Mouse (Mus musculus) limb, embryonic 12.5 days (tissue): ENCODE data around the gene Gna12. TPM values are rescaled to one million over a fixed set of nuclear protein-coding genes. Genes with fewer than 3 reads are reported as not detected.

ENCODE experiments used
- ATAC-seq: fragments of 200-750 bp; cut with Nextera tagmentation; 2 replicates; pipeline ENCODE4 v1.8.0; 2017; ENCODE audit warnings: low read depth, moderate TSS enrichment; ENCODE audit not compliant: insufficient number of reproducible peaks, insufficient read depth, low FRiP score, low TSS enrichment
- H3K27ac ChIP-seq: fragments of 300-500 bp; sonication (generic); 2 replicates; pipeline ENCODE4 v1.5.1; 2016; ENCODE audit warnings: mild to moderate bottlenecking, moderate library complexity
- H3K27me3 ChIP-seq: fragments of 300-500 bp; sonication (generic); 2 replicates; pipeline ENCODE4 v1.6.1; 2016; ENCODE audit warnings: mild to moderate bottlenecking, moderate library complexity
- H3K36me3 ChIP-seq: fragments of 300-500 bp; sonication (generic); 2 replicates; pipeline ENCODE4 v1.6.1; 2016; ENCODE audit warnings: mild to moderate bottlenecking, moderate library complexity
- H3K4me1 ChIP-seq: fragments of 300-500 bp; sonication (generic); replicated peaks from 2 replicates; pipeline ENCODE4 v1.6.1; 2016
- H3K4me2 ChIP-seq: fragments of 300-500 bp; sonication (generic); 2 replicates; pipeline ENCODE4 v1.6.1; 2016; ENCODE audit warnings: mild to moderate bottlenecking, moderate library complexity
- H3K4me3 ChIP-seq: fragments of 300-500 bp; sonication (generic); replicated peaks from 2 replicates; pipeline ENCODE4 v1.5.1; 2016; ENCODE audit warnings: mild to moderate bottlenecking
- H3K9ac ChIP-seq: fragments of 300-500 bp; sonication (generic); replicated peaks from 2 replicates; pipeline ENCODE4 v1.6.1; 2016; ENCODE audit warnings: mild to moderate bottlenecking, moderate library complexity
- H3K9me3 ChIP-seq: fragments of 300-500 bp; sonication (generic); 2 replicates; pipeline ENCODE4 v1.6.1; 2016; ENCODE audit warnings: mild to moderate bottlenecking, moderate library complexity
- WGBS: fragments of 180-500 bp; shearing (Covaris S2); methylation state at CpG from one replicate; pipeline ENCODE4 v1.1.7; 2016; 5-methylcytosine and 5-hydroxymethylcytosine counted together
- polyA plus RNA-seq: library from polyadenylated mRNA; unstranded; fragments of >200 nt; fragmentation: Nextera tagmentation; extraction: Ambion mirVana; gene quantifications from 2 replicates; pipeline ENCODE4 v1.2.1, GENCODE M21; 2016

Gene Gna12
- polyA plus RNA-seq, 1 experiment from 2014 or later: 49.7 TPM

DNA sequence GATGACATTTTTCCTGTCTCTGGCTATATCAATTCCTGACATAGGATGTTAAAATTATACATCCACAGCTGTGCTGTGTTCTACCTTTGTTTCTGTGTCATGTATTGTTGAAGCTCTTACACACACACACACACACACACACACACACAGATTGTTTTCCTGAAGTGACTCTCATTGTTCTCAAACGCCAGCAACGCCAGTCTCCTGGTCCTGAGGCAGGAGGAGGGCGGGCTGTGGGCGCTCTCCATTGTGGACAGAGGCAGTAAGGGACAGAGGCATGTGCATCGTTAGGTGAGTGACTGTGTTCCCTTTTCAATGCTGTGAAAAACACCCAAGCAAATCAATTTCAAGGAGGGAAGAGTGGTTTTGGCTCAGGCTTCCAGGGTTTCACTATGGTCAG, 77.0 kb downstream of the Gna12 start:
- H3K4me3 ChIP-seq: no peak overlapping the region
- no peak overlapping the region for H3K4me2 ChIP-seq
- 90% methylated on average over 5 of the region's 5 CpGs for WGBS
- peaks cover 7% of the 10 kb centered on the region for H3K9me3 ChIP-seq
- H3K9ac ChIP-seq: no peak overlapping the region
- H3K4me1 ChIP-seq: peaks cover 14% of the 10 kb centered on the region
- H3K27ac ChIP-seq: no peak overlapping the region
- ATAC-seq: no peak
- H3K27me3 ChIP-seq: no peaks in the 10 kb centered on the region
- H3K36me3 ChIP-seq: peaks cover 11% of the 10 kb centered on the region

DNA sequence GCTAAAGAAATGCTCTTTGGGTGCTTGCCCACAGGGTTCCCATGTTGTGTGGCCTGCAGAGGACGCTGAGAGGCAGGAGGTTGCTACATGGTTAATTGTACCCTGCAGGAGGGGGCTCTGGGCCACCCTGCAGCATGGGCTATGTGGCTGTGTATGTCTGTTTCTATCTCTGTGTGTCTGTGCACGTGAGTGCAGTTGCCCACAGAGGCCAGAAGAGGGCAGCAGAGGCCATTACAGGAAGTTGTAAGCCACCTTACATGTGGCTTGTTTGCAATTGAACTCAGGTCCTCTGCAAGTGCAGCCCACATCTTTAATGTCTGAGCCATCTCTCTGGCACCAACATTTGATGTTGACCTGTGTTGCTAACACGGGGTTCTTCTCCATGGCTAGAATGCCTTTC, 77.6 kb downstream of the Gna12 start:
- Histone ChIP-seq H3K4me2 (no peak overlapping the region), H3K36me3 (peaks cover 5% of the 10 kb centered on the region), H3K4me1 (peaks cover 14% of the 10 kb centered on the region), H3K27ac (no peak overlapping the region), H3K9me3 (peaks cover 7% of the 10 kb centered on the region), H3K4me3 (no peak overlapping the region), H3K9ac (no peak overlapping the region), H3K27me3 (no peaks in the 10 kb centered on the region)
- no peak for ATAC-seq
- WGBS: 97% methylated on average over 3 of the region's 3 CpGs

DNA sequence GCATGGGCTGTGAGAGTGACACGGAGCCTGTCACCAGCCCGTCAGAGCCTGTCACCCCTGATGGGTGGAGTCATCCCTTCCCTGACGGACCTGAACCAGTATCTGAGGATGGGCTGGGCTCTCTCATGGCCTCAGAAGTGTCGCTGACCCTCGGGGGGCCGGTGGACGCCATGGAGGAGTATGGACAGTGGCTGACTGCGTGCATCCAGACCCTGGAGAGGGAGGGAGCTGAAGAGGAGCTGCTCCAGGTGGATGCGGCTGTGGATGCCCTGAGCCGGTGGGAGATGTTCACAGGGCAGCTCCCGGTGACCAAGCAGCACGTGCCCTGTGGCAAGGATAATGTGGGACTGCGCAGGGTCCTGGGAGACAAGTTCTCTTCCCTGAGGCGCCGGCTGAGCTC, 78.2 kb downstream of the Gna12 start:
- Histone ChIP-seq H3K9me3 (peaks cover 7% of the 10 kb centered on the region), H3K27ac (no peak overlapping the region), H3K4me2 (no peak overlapping the region), H3K36me3 (peaks cover 2% of the 10 kb centered on the region; the same call in 1 of the 2 replicates), H3K9ac (no peak overlapping the region), H3K27me3 (no peaks in the 10 kb centered on the region), H3K4me3 (no peak overlapping the region), H3K4me1 (peaks cover 14% of the 10 kb centered on the region)
- no peak for ATAC-seq
- 94% methylated on average over 15 of the region's 15 CpGs for WGBS

DNA sequence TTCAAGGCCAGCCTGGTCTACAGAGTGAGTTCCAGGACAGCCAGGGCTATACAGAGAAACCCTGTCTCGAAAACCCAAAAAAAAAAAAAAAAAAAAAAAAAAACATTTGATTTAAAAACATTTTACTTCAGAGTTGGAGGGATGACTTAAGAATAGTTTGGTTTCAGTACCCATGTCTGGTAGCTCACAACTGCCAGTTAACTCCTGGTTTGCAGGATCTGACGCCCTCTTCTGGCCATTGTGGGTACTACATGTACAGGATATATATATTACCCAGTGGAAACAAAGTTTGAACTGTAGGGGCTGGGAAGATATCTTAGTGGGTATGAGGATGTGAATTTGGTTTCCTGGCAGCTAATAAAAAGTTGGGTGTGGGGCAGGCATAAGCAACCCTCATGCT, 79.3 kb downstream of the Gna12 start:
- Histone ChIP-seq H3K9me3 (peaks cover 7% of the 10 kb centered on the region), H3K36me3 (no peaks in the 10 kb centered on the region), H3K9ac (no peak overlapping the region), H3K27ac (no peak overlapping the region), H3K4me3 (no peak overlapping the region), H3K4me1 (peaks cover 6% of the 10 kb centered on the region; the same call in 1 of the 2 replicates), H3K27me3 (no peaks in the 10 kb centered on the region), H3K4me2 (no peak overlapping the region)
- ATAC-seq: no peak
- WGBS: 2% methylated on average over 1 of the region's 2 CpGs

DNA sequence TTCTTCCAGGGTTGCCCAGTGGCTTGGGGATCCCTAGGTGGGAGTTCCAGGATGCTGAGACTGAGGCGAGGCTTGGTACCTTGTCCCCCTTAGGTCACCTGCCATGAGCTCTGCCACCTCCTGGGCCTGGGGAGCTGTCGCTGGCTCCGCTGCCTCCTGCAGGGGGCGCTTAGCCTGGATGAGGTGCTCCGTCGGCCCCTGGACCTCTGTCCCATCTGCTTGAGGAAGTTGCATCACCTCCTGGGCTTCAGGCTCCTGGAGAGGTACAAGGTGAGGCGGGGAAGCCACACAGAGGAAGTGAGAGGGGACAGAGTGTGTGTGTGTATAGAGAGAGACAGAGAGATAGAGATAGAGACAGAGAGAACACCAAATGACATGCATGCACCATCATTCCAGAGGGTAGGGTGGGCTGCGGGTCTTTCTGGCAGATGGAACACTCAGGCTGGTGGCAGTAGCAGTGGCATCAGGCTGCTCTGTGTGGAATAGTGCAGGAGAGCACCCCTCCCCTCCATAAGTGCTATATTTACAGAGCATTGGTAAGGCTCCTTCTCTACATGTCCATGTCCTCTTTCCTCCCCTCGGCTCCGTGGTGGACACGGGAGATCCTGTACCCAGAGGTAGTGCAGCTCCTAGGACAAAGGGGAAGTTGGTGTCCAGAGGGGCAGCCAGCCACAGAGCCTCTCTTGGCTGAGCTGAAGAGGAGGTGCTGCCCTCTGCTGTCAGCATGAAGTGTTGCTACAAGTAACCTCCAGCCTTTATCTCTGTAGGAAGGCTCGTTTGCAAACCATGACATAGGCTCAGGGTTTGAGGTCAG, 81.0 kb downstream of the Gna12 start:
- WGBS: 24% methylated on average over 12 of the region's 12 CpGs
- H3K27ac ChIP-seq: no peak overlapping the region
- ATAC-seq: peak; percentile 69

DNA sequence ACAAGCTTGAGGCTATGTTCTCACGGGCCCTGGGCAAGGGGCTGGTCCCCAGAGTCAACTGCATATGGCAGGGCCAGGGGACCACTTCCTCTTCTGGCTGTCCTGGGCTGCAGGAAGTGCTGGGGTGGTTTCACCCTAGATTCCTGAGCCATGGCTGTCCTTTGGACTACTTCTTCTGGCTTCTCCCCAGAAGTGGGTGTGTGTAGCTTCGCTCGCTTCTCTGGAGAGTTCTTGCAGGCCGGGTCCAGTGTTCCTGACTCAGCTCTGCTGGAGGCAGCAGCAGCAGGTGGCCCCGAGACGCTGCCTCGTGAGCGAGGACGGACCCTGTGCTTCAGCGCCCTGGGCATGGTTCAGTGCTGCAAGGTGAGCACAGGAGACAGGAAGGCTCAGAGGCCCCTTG, 81.8 kb downstream of the Gna12 start:
- H3K36me3 ChIP-seq: no peaks in the 10 kb centered on the region
- H3K4me3 ChIP-seq: no peak overlapping the region
- H3K27ac ChIP-seq: no peak overlapping the region
- no peak overlapping the region for H3K4me2 ChIP-seq
- 82% methylated on average over 10 of the region's 10 CpGs for WGBS
- H3K4me1 ChIP-seq: peaks cover 6% of the 10 kb centered on the region; the same call in 1 of the 2 replicates
- peaks cover 7% of the 10 kb centered on the region for H3K9me3 ChIP-seq
- no peak overlapping the region for H3K9ac ChIP-seq
- no peak for ATAC-seq
- no peaks in the 10 kb centered on the region for H3K27me3 ChIP-seq

More for the DNA sequence above, 81.0 kb downstream of the Gna12 start:
- peaks cover 7% of the 10 kb centered on the region for H3K9me3 ChIP-seq
- no peaks in the 10 kb centered on the region for H3K27me3 ChIP-seq
- H3K9ac ChIP-seq: peak overlapping the region; percentile 31
- peak overlapping the region; percentile 51 for H3K4me2 ChIP-seq
- peak overlapping the region; percentile 33 for H3K4me3 ChIP-seq
- peaks cover 6% of the 10 kb centered on the region; the same call in 1 of the 2 replicates for H3K4me1 ChIP-seq
- no peaks in the 10 kb centered on the region for H3K36me3 ChIP-seq

DNA sequence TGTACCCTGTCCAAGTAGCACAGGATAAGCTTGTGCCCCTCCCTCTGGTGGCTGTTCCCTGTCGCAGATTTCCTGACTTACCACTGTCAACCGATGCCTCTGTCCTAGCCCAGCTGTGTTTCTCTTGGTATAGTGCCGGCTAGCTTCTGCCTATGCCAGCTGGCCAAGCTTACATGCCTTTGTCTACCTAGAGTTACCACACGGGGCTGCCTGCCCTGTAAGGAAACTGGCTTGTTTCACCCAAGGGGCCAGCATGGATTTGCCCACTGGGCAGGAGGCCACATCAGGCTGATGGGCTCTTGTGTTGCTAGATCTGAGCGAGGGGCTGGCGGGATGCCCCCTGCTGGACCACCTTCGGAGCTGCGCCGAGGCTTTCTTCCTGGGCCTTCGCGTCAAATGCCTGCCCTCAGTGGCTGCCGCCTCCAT, 86.5 kb downstream of the Gna12 start:
- Histone ChIP-seq H3K9ac (no peak overlapping the region), H3K4me2 (no peak overlapping the region), H3K27me3 (no peaks in the 10 kb centered on the region), H3K27ac (no peak overlapping the region), H3K9me3 (no peaks in the 10 kb centered on the region), H3K36me3 (no peaks in the 10 kb centered on the region), H3K4me3 (no peak overlapping the region), H3K4me1 (no peaks in the 10 kb centered on the region)
- no peak for ATAC-seq
- WGBS: 34% methylated on average over 12 of the region's 12 CpGs

DNA sequence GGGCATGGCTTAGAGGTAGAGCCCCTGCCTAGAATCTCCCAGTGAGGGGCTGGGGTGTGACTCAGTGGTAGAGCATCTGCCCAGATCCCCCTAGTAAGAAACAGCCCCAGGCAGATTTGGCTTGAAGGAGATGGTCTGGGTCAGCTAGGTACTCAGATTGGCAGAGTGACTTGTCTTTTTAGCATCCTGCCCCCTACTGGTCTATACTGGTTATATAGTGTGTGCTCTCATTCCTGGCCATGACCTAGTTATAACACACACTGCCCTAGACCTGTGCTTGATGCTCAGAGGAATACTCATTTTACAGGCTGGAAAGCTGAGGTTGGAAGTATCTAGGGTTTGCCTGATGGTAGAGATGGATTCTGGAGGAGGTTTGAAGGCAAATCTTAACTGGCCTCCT, 88.4 kb downstream of the Gna12 start:
- H3K4me1 ChIP-seq: no peaks in the 10 kb centered on the region
- H3K4me3 ChIP-seq: no peak overlapping the region
- H3K4me2 ChIP-seq: no peak overlapping the region
- no peaks in the 10 kb centered on the region for H3K9me3 ChIP-seq
- no peak for ATAC-seq
- no peak overlapping the region for H3K27ac ChIP-seq
- H3K36me3 ChIP-seq: no peaks in the 10 kb centered on the region
- H3K9ac ChIP-seq: no peak overlapping the region
- peaks cover 11% of the 10 kb centered on the region for H3K27me3 ChIP-seq

DNA sequence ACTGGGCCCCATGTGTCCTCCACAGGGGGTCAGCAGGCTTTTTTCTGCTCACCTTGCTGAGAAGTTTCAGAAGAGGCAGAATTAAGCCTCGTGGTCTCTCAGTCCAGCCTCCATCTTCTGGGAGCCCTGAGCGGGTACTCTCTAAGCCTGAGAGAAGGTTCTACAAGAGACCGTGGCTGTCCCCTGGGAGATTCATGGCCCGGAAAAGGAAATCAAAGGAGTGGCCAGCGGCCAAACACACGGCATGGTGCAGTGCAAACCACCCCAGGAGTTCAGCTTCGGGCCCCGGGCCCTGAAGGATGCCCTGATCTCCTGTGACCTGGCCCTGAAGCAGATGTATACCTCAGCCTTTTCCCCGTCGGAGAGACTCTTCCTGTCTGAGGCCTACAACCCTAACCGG, 89.2 kb downstream of the Gna12 start:
- Histone ChIP-seq H3K27ac (no peak overlapping the region), H3K27me3 (peaks cover 19% of the 10 kb centered on the region), H3K9ac (no peak overlapping the region), H3K9me3 (peaks cover 6% of the 10 kb centered on the region; the same call in 1 of the 2 replicates), H3K4me3 (no peak overlapping the region), H3K36me3 (no peaks in the 10 kb centered on the region), H3K4me2 (no peak overlapping the region), H3K4me1 (no peaks in the 10 kb centered on the region)
- ATAC-seq: no peak
- 78% methylated on average over 11 of the region's 11 CpGs for whole genome bisulfite sequencing

DNA sequence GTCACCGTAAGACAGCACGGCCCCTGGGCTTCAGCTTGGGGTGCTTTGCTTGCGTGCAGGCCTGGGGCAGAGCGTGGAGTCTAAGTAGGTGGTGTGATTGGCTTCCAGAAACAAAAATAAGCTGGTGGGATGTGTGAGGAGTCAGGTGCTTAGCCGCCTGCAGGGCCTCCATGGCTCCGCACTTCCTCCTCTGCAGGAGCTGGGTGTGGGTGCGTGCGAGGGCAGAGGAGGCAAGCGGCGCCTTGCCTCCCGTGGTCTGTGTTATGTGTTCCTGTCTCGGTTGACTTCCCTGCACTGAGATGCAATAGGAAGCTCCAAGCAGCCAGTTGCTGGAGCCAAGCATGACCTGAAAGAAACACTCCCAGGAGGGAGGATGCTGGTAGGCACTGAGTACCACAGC, 90.4 kb downstream of the Gna12 start:
- Histone ChIP-seq H3K36me3 (no peaks in the 10 kb centered on the region), H3K9ac (no peak overlapping the region), H3K4me2 (no peak overlapping the region), H3K27me3 (peaks cover 32% of the 10 kb centered on the region), H3K4me1 (peaks cover 9% of the 10 kb centered on the region), H3K4me3 (no peak overlapping the region), H3K27ac (no peak overlapping the region), H3K9me3 (peaks cover 8% of the 10 kb centered on the region; the same call in 1 of the 2 replicates)
- no peak for ATAC-seq
- WGBS: 80% methylated on average over 12 of the region's 12 CpGs

DNA sequence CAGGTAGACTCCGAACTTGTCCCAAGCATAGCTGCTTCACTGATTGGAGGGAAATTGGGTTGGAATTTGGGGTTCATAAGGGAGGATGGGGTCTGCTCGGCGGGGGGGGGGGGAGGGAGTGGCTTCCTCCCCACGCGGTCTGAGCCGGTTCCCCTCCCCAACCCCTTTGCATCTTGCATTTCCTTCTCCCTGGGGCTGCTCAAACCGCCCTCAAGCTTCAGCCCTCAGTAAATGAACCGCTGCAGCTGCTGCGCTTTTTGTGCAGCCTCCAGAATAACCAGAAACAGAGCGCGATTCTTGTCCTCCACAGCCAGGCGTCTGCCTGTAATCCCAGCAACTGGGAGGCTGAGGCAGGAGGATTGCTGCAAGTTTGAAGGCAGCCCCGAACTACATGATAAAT, 94.1 kb downstream of the Gna12 start:
- Histone ChIP-seq H3K9me3 (peaks cover 8% of the 10 kb centered on the region; the same call in 1 of the 2 replicates), H3K36me3 (no peaks in the 10 kb centered on the region), H3K4me2 (peak overlapping the region; percentile 63; the same call in 1 of the 2 replicates), H3K27me3 (peaks cover 46% of the 10 kb centered on the region), H3K27ac (no peak overlapping the region), H3K4me1 (peaks cover 9% of the 10 kb centered on the region), H3K4me3 (peak overlapping the region; percentile 37; the same call in 1 of the 2 replicates), H3K9ac (no peak overlapping the region)
- WGBS: 18% methylated on average over 13 of the region's 13 CpGs
- ATAC-seq: no peak
